Mouse (Mus musculus): ENCODE data around the gene Fggy. TPM values are rescaled to one million over a fixed set of nuclear protein-coding genes. Genes with fewer than 3 reads are reported as not detected.

The Fggy gene
- polyA plus RNA-seq, 1 experiment from 2014 or later: 15.7 TPM

DNA sequence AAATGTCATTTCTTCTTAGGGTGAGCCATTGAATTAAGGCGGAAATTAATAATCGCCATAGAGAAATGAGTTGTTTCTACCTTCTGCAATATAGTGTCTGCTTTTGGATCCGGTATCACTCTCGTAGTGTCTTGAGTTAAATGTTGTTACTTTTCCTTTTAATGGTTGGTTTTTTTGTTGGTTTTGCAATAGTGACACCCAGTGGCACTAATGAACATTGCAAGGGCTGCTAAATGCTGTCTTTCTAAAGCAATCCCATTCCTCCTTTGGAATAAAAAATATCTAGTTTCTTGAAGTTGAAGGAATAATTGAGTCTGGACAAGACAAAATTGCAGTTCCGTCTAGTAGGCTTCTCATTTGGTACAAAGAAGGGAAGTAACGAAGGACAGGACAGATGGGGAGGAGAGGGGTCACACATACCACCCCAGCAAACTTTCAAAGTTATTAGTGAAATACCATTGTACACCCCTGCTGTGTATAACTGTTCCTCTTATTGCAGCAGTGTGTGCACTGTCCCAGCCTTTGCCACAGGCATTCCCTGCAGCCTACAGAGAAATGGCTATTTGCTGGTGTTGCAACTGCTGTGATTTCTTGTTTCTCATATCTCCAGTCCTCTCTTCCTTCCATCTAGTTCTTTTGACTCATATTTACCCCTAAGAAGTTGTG lies 314.0 kb downstream of the Fggy start:
- 30% methylated on average over 6 of the region's 6 CpGs for WGBS (ENCODE audit: missing documents)
- Histone ChIP-seq H3K4me3 (ENCODE audit: inconsistent target) (no peak overlapping the region), H3K36me3 (ENCODE audit: inconsistent target) (no peaks in the 10 kb centered on the region), H3K27ac (no peak overlapping the region), H3K79me2 (ENCODE audit: inconsistent target) (no peaks in the 10 kb centered on the region)

DNA sequence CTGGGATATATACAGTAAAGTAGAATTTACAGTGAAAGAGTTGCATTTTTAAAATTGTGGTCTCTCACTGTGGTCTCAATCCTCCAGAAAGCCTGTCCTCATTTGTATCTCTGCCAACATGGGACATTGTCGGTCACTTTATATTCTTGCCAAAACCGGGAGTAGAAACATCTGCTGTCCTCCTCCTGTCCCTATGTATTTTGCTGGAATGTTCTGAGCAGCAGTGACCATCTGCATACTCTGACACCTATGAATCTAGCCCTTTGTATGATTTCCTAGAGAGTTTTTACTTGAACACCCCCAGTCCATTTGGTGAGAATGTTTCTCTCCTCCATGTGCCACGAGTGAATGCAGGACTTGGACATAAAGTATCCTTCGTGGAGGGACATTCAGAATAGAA lies 318.6 kb downstream of the Fggy start:
- H3K79me2 ChIP-seq (ENCODE audit: inconsistent target): no peaks in the 10 kb centered on the region
- no peak overlapping the region for H3K27ac ChIP-seq
- 97% methylated on average over 4 of the region's 4 CpGs for WGBS (ENCODE audit: missing documents)

DNA sequence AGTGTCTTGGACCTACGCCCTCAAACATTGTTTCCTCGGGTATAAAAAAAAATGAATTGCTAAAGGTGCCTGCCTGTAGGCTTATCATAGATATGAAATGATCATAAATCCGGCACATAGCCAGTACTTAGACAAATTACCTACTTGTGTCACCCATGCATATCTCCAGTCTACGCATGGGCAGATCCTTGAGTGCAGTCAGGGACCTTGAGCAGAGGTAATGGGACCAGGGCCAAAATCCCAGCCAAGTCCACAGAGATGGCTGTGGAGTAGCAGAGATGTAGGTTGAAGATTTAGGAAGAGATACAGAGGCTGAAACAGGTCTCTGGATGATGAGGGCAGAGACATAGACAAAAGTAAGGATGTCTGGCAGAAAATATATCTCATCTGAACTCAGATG lies 320.1 kb downstream of the Fggy start:
- Histone ChIP-seq H3K36me3 (ENCODE audit: inconsistent target) (no peaks in the 10 kb centered on the region), H3K4me3 (ENCODE audit: inconsistent target) (no peak overlapping the region), H3K27ac (no peak overlapping the region), H3K79me2 (ENCODE audit: inconsistent target) (no peaks in the 10 kb centered on the region)
- 90% methylated on average over 4 of the region's 4 CpGs for WGBS (ENCODE audit: missing documents)

More for the DNA sequence above, 318.6 kb downstream of the Fggy start:
- H3K4me3 ChIP-seq (ENCODE audit: inconsistent target): no peak overlapping the region
- H3K36me3 ChIP-seq (ENCODE audit: inconsistent target): no peaks in the 10 kb centered on the region

DNA sequence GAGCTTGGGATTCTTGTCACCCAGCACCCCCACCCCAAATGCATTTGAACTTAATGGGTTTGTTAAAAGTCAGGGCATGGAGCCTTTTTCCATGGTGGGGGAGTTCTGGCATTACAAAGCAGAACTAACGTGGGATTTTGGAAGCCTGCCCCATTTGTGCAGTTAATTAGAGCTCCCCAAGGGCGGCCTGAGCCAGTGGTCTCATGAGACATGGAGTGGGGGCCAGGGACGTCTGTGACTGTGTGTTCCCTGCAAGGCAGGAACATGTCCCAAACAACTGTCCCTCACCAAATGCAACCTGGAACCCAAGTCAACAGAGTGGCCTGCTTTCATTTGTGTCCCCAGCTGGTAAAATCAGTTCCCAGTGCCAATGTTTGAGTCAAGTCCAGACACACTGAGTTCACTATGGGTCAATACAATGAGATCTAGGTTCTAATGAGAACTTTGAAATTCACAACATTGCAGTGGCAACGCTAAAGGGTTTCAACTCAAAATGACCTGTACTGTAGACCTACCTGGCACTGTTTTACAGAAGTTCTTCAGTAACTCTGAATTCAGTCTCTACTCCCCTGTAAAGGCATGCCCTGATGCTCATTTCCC lies 324.5 kb downstream of the Fggy start:
- Histone ChIP-seq H3K4me3 (ENCODE audit: inconsistent target) (no peak overlapping the region), H3K36me3 (ENCODE audit: inconsistent target) (no peaks in the 10 kb centered on the region), H3K27ac (no peak overlapping the region), H3K79me2 (ENCODE audit: inconsistent target) (no peaks in the 10 kb centered on the region)
- WGBS (ENCODE audit: missing documents): 84% methylated on average over 4 of the region's 4 CpGs

DNA sequence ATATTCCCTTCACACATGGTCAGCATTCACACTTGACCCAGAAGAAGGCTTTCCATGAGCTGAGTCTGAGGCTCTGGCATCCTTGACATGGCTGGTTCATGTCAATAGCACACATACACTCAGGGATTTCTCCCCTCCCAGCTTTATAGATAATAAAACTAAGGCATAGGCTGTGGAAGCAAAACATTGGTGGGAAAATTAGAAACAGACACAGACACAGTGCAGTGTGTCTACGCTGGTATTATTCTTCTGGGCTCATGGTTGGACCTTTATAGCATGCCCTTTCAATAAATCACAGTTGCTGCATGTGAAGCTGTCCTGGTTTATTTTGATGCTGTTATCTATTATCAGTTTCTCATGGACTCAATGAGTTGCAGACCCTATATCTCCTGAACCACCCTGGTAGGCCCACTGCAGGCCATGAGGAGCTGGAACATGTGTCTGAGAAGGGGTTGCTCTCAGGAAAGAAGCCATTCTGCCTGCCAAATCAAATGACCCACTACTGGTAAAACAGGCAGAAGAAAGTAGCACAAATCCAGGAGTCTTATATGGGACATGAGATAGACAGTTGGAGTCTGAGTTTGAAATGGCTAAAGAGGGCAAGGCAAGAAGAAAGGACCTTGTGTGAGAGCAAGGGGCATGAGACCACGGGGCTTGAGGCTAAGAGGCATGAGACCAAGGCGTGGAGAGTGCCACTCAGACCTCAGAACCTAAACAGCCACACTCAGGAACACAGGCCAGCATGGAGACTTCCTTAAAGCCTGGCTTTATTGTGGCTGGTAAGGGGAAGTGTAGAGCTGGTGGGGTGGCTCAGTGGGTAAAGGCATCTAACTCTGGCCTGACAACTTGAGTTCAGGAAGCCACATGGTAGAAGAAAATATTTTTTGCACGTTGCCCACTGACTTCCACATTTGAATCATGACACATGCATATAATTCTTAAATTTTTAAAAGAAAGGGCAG lies 327.2 kb downstream of the Fggy start:
- WGBS (ENCODE audit: missing documents): 40% methylated on average over 4 of the region's 4 CpGs
- Histone ChIP-seq H3K27ac (no peak overlapping the region), H3K79me2 (ENCODE audit: inconsistent target) (no peaks in the 10 kb centered on the region), H3K4me3 (ENCODE audit: inconsistent target) (no peak overlapping the region), H3K36me3 (ENCODE audit: inconsistent target) (no peaks in the 10 kb centered on the region)

DNA sequence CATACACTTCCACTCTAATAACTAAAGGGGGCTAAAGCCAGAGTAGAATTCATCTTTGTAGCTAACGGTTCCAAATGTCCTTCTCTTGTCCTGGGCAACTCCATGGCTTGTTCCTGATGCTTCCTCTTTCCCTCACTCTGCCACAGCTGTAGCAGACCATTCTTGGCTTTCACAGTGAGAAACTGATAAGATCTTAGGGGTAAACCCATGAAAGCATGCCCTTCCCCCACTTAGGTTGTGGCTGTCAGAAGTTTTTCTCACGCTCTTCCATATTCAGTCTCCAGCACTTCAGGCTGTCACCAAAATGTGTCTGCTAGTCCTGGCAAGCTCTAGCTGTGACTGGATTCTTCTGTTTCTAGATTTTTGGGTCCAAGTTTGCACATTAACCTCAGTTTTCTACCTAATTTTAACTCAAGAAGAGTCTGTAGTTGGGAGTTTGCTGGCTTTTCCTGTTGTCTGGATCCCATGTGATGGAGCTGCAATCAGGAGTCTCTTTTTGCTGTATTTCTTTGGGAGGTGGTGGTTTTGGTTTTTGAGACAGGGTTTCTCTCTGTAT lies 338.0 kb downstream of the Fggy start:
- Histone ChIP-seq H3K4me3 (ENCODE audit: inconsistent target) (no peak overlapping the region), H3K79me2 (ENCODE audit: inconsistent target) (no peaks in the 10 kb centered on the region), H3K36me3 (ENCODE audit: inconsistent target) (no peaks in the 10 kb centered on the region), H3K27ac (no peak overlapping the region)
- WGBS (ENCODE audit: missing documents): 67% methylated on average over 2 of the region's 2 CpGs

DNA sequence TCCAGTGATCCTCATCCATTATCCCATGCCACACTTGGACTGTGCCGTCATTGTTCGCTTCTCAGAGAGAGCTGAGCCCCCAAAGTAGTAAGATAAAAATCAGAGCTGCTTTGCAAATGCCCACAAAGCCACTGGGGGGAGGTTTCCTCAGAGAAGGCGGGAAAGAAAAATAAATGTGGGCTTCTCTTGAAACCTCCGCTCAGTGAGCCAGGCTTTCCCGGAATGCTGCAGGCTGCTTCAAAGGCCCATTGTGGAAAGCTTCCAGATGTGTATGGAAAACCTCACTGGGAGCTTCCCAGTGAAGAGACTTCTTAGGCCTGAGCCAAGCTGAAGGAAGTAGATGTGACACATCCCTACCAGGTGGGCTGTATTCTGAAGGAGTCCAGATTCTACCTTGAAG lies 339.3 kb downstream of the Fggy start:
- H3K79me2 ChIP-seq (ENCODE audit: inconsistent target): no peaks in the 10 kb centered on the region
- H3K27ac ChIP-seq: no peak overlapping the region
- 100% methylated on average over 5 of the region's 5 CpGs for WGBS (ENCODE audit: missing documents)
- no peaks in the 10 kb centered on the region for H3K36me3 ChIP-seq (ENCODE audit: inconsistent target)
- H3K4me3 ChIP-seq (ENCODE audit: inconsistent target): no peak overlapping the region

DNA sequence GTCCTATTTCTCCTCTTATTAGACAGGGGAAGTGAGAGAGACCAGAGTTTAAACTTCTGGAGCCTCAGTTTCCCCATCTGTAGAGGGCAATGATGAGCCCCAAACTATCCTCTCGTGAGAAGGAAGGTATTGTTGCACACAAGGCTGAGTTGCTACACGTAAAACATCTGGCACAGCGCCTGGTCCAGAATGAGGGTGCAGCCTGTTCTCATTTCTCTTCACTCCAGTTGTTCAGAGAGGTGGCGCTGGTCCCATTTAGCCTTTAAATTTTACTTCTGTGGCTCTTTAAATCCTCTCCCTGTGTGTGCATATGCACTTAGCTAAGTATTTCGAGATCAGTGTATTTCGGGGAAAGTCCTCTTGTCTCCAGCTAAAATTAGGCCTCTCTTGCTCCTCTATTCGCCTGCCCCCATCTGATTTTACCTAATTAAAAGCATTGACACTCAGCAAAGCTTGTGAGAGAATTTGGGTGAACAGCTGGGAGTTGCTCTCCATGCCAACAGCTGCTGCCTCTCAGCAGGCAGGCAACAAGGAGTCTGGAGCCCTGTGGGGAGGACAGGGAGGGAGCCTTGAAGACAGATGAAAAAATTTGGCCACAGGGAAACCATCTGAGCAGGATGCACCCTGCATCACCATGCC lies 340.0 kb downstream of the Fggy start:
- Histone ChIP-seq H3K79me2 (ENCODE audit: inconsistent target) (no peaks in the 10 kb centered on the region), H3K27ac (no peak overlapping the region), H3K4me3 (ENCODE audit: inconsistent target) (no peak overlapping the region), H3K36me3 (ENCODE audit: inconsistent target) (no peaks in the 10 kb centered on the region)
- 94% methylated on average over 7 of the region's 7 CpGs for WGBS (ENCODE audit: missing documents)

DNA sequence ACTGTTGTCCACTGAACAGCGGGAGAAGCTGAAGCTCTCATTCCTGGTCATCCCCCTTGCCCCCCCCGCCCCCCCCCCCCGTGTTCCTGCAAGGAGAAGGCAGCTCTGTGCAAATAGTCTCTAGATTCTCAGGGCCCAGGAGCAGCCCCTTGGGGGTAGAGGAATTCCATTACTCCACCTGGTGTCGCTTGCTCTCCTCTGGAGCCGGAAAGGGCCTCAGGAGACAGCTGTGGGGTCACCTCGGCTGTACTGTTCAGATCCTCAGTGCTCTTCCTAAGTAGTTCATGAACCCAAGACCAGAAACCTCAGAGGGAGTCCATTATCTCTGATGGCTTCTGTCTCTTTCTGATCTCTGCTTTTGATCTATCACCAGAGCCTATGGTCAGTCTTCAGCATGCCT lies 341.4 kb downstream of the Fggy start:
- no peak overlapping the region for H3K27ac ChIP-seq
- no peaks in the 10 kb centered on the region for H3K79me2 ChIP-seq (ENCODE audit: inconsistent target)
- H3K36me3 ChIP-seq (ENCODE audit: inconsistent target): no peaks in the 10 kb centered on the region
- WGBS (ENCODE audit: missing documents): 86% methylated on average over 6 of the region's 6 CpGs
- no peak overlapping the region for H3K4me3 ChIP-seq (ENCODE audit: inconsistent target)

DNA sequence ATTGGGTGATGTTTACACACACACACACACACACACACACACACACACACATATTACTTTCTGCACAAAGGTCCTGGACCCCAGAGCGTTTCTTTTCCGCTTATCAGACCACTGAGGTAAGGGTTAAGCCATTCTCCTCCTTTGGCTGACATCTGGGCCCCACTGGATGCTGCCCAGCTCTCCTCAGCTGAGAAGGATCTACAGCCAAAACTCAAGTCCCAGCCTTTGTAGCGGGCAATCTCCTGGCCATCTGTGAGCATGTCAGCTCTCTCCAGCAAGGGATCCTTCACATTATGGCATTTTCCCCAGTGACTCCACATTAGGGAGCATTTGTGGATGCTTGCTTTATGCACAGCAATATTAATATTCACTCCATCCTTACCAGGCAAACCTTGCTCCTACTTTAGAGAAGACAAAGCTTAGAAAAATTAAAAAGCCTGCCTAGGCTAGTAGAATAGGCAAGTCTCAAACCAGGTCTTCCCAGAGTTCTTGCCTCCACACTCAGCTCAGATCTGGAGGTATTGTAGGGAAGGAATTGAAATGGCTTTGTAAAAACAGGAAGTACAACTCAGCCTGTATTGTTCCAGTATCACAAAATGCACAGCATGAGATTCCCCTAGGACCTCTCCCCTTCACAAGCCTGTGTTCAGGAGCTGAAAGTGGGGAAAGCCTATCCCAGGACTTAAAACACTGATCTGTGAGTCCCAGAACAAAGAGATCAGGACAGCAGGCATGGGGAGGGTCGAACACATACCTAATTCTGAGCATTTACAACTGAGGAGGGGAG lies 342.8 kb downstream of the Fggy start:
- WGBS (ENCODE audit: missing documents): 87% methylated on average over 4 of the region's 4 CpGs
- Histone ChIP-seq H3K4me3 (ENCODE audit: inconsistent target) (no peak overlapping the region), H3K36me3 (ENCODE audit: inconsistent target) (no peaks in the 10 kb centered on the region), H3K27ac (no peak overlapping the region), H3K79me2 (ENCODE audit: inconsistent target) (no peaks in the 10 kb centered on the region)

DNA sequence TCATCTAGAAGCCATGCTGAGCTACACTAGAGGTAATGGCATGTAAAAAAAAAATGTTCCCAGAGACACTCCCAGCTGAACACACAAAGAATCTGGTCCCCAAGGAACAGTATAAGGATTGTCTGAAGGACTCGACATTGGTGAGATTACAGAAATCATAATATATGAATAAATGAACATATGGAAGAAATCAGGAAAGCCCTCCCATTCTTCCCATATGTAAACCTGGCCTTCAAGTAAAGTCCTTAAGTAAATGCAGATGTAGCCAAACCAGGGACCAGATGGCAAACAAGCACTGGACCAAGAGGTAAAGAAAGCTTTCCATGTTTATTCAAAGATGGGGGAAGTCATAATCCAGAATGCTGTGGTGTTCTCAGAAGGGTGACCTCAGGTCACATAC lies 343.5 kb downstream of the Fggy start:
- H3K4me3 ChIP-seq (ENCODE audit: inconsistent target): no peak overlapping the region
- 100% methylated on average over 1 of the region's 1 CpGs for WGBS (ENCODE audit: missing documents)
- H3K79me2 ChIP-seq (ENCODE audit: inconsistent target): no peaks in the 10 kb centered on the region

DNA sequence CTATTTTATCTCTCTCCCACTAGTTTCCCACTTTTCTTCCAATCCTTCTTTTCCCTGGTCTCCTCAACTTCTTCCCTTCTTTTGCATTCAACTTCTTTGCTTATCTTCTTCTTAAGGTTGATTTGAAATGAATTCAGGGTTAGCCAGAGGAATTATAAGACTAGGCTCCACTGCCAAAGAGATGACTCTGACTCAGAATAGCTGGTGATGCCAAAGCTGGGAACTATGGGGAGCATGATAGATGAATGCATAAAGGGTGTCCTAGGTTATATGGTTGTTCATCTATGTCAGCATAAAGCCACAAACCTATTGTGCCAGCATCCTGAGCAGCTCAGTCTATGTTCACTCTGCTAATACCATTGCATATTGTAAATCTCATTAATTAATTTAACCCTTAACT lies 348.8 kb downstream of the Fggy start:
- no peaks in the 10 kb centered on the region for H3K36me3 ChIP-seq (ENCODE audit: inconsistent target)
- H3K4me3 ChIP-seq (ENCODE audit: inconsistent target): no peak overlapping the region
- H3K27ac ChIP-seq: no peak overlapping the region
- no peaks in the 10 kb centered on the region for H3K79me2 ChIP-seq (ENCODE audit: inconsistent target)

More for the DNA sequence above, 343.5 kb downstream of the Fggy start:
- Histone ChIP-seq H3K36me3 (ENCODE audit: inconsistent target) (no peaks in the 10 kb centered on the region), H3K27ac (no peak overlapping the region)

DNA sequence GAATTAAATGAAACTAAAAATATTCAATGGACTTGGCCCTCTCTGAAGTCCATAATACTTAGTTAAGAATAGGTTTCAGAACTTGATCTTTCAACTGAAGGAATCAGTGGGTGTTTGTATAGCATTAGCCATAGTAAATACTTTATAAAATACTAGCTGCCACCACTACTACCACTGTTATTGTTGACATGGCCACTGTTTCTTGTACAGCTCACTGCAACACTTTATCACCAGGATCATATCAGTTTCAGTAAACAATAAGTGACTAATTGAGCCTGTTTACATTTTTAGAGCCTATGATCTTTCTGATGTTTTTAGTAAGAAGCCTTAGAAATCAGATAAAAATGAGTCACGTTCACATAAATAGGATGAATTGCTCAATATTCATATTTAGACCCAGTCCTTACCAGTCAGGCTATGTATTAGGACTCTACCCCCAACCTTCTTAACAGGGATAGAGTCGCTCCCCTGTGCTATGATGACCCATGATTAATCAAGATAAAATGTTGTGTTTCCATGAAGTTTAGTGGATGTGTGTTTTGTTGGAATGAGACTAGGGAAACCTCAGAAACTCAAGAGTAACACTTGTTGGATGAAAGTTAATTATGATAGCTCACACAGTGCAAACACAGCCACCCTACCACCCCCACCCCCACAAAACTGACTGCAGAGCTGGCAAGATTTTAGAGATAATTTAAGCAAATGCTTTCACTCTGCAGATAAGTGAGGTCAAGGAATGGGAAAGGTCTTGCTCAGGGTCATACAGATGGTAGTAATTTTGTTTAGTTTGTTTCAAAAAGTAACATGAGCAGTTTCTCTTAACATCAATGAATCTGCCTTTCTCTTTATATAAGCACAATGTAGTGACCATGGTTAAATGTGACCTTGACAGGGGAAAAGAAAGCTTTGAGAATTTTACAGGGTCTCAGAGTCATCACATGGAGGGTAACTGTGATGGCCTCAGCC lies 352.7 kb downstream of the Fggy start:
- H3K4me3 ChIP-seq (ENCODE audit: inconsistent target): no peak overlapping the region
- no peaks in the 10 kb centered on the region for H3K79me2 ChIP-seq (ENCODE audit: inconsistent target)
- H3K27ac ChIP-seq: no peak overlapping the region
- 83% methylated on average over 2 of the region's 2 CpGs for WGBS (ENCODE audit: missing documents)
- no peaks in the 10 kb centered on the region for H3K36me3 ChIP-seq (ENCODE audit: inconsistent target)
